Mouse (Mus musculus) hindlimb bud, embryonic 11.5 days (tissue): ENCODE results near the gene D630045J12Rik.

Experiments used
- DNase-seq: peaks from one replicate; pipeline ENCODE4 v3.0.0-alpha.2; 2012; ENCODE audit warnings: low read depth, low spot score; ENCODE audit errors: extremely low spot score

D630045J12Rik gene

GRCm38 (mm10) chr6:38103775-38104174 is 150.0 kb downstream of the D630045J12Rik start:
- no peak for DNase-seq

DNA sequence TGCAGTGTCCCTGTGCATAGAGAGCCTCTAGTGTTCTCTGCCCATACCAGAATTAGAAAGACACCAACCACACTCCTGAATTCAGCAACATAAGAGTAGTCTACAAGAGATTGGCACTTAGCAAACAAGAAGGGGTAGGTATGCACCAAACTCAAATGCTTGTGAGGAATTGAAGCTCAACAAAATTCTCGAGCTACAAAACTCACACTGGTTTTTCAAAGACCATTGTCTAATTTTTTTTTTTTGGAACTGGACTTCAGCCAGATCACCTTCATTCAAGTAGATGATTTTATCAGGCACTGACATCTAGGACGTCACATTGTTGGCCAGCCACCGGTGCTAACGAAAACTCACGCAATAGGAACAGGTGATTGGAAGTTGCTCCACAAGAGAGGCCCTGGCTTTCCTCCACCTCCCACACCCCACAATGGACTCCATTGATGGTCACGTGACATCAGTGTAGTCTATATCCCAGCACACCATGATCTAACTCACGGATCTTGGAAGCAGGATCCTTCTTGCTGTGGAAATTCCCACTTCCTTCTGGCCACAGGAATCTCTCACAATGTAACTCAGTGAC is 151.5 kb downstream of the D630045J12Rik start:
- DNase-seq: no peak

DNA sequence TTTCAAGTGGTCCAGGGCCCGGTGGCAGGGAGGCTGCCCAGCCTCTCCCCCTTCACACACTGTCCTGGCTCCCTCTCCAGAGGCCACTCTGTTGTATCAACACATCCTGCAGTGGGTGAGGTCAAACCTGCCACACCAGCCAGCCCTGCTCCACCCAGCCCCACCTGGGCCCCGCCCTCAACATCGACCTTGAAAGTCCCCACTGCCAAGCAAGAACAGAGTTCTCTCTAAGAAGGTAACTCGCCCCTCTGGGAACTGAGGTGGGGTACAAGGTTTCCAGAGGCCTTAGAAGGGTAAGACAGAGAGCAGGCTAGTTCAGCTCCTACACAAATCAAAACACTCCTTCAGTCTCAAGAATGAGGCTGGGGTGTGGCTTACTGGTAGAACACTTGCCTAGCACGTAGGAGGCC is 156.8 kb downstream of the D630045J12Rik start:
- no peak for DNase-seq

GRCm38 (mm10) chr6:38094701-38095100 is 159.1 kb downstream of the D630045J12Rik start:
- DNase-seq: no peak

- DNase-seq: no peak
Observed at GRCm38 (mm10) chr6:38092539-38092938, 161.3 kb downstream of the D630045J12Rik start.

DNA sequence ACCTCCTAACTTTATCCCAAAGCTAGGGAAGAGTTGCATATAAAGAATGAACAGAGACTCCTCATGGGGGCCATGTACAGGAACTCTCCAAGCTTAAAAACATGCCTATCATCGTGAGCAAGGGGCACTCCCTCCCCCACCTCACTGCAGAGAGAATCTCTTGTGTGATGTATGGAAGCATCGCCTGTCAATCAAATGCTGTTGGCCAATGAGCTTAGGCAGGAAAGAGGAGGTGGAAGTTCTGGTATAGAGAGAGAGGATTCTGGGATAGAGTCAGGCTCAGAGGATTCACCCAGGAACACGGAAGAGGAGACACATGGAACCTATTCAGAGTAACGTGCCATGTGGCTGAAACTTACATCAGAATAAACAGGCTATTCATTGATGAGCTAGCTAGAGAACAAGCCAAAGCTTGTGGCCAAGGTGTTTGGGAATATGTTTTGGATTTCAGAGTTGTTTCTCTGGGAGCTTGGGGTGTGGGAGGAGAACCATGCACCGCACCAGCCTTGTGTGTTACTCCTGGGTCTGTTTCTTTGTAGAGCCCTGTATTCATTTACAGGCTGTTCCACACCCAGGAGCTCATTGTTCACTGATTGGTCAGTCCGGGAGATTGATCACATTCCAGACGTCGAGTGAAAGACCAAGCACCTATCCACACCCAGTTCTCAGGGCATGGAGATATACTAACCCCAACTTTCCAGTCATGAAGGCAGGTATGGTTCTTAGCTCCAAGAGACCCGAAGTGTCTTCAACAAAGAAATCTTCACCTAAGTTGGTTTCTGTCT is 166.4 kb downstream of the D630045J12Rik start:
- DNase-seq: no peak

DNA sequence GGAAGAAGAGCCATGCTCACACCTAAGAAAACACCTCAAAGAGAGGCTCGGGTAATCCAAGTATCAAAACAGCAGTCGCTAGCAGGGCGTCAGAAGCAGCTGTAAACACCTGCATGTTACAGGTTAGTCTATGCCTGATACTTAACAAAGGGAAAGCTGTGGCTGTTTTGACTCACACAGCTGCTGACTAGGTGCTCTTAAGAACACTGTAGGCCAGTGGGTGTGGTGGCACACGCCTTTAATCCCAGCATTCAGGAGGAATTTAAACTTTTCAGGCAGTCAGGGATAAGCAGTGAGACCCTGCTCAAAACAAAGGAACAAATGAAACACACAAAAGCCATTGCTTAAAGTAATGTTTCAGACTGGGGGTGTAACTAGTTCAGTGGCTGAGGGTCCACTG is 170.6 kb downstream of the D630045J12Rik start:
- DNase-seq: no peak

DNA sequence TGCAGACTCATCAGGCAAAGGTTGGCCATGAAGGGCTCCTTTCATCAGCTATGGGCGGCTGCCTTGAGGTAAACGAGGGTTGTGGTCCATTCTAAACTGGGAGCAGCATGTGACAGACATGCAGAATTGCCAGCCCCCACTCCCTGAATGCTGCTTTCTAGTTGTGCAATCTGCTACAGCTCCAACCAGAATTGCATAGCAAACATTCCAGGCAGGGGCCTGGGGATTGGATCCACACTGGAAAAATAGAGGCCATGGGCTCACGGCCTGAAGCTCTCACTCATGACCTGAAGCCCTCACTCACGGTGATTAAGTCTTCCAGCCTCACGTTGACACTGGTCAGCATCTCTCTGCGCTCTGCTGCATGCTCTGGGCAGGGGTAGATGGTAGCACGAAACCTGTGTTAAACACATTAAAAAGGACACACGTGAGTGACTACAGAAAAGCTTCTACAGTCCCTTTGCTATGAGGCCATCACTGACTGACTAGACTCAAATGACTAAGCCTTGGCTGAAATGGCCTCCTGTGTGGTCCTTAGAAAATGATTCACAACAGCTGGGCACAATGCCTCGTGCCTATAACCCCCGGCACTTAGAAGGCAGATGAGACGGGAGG is 172.0 kb downstream of the D630045J12Rik start:
- no peak for DNase-seq

DNA sequence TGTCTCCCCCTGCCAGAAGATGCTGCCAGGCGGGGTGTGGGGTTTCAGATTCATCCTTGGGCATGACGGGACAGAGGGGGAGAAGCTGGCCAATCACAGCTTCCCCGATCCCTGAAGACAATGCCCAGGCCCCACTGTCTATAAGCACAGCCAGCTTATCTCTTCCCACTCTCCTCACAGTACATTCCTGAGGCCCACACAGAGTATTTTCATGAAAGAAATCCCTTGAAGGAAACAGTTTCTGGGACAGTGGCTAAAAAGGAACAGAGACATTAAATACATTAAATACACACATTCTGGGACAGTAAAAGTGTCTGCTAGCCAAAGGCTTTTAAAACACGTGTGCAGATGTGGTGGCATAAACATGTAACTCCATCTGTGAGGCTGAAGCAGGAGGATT is 173.4 kb downstream of the D630045J12Rik start:
- DNase-seq: no peak

- no peak for DNase-seq
Observed at GRCm38 (mm10) chr6:38073592-38073991, 180.2 kb downstream of the D630045J12Rik start.
